Mouse (Mus musculus) bone marrow, adult 2 months (tissue): Measurements from ENCODE around the gene Vmp1.

ENCODE experiments used
- CTCF ChIP-seq: fragments of 200-500 bp; IDR thresholded peaks from 2 replicates; pipeline ENCODE4 v1.5.1; 2011; ENCODE audit warnings: low read length, control low read depth; ENCODE audit not compliant: control insufficient read depth, insufficient read depth
- POLR2A ChIP-seq: fragments of 200-500 bp; IDR thresholded peaks from 2 replicates; pipeline ENCODE4 v1.6.1; 2011; ENCODE audit warnings: low read depth, mild to moderate bottlenecking, control low read depth, low read length, borderline replicate concordance; ENCODE audit not compliant: control insufficient read depth

- no peak for TF ChIP-seq CTCF
- TF ChIP-seq POLR2A = no peak
Measured at GRCm38 (mm10) chr11:86624237-86624941, 59.2 kb downstream of the Vmp1 start.
